Mouse (Mus musculus): ENCODE results near the gene Bcl2l14. TPM values are rescaled to one million over a fixed set of nuclear protein-coding genes. Genes with fewer than 3 reads are reported as not detected.

Gene Bcl2l14
- total RNA-seq, 2 experiments from 2014 or later, result not detected

GRCm38 (mm10) chr6:134441716-134442115 lies 45.6 kb downstream of the Bcl2l14 start:
- DNase-seq (ENCODE audit: extremely low spot score in 1 of 2, low spot score in 1 of 2), result no peak

- no peak for DNase-seq (ENCODE audit: extremely low spot score in 1 of 2, low spot score in 1 of 2)
Measured at GRCm38 (mm10) chr6:134442219-134442618, 46.1 kb downstream of the Bcl2l14 start.

- DNase-seq (ENCODE audit: extremely low spot score in 1 of 2, low spot score in 1 of 2), result no peak
Measured at GRCm38 (mm10) chr6:134443198-134443904, 47.2 kb downstream of the Bcl2l14 start.

GRCm38 (mm10) chr6:134443925-134444324 lies 47.8 kb downstream of the Bcl2l14 start:
- no peak for DNase-seq (ENCODE audit: extremely low spot score in 1 of 2, low spot score in 1 of 2)

- no peak for DNase-seq (ENCODE audit: extremely low spot score in 1 of 2, low spot score in 1 of 2)
Measured at GRCm38 (mm10) chr6:134448451-134448850, 52.3 kb downstream of the Bcl2l14 start.

GRCm38 (mm10) chr6:134449958-134450357 lies 53.8 kb downstream of the Bcl2l14 start:
- DNase-seq (ENCODE audit: extremely low spot score in 1 of 2, low spot score in 1 of 2), result no peak

GRCm38 (mm10) chr6:134450661-134451119 lies 54.6 kb downstream of the Bcl2l14 start:
- DNase-seq (ENCODE audit: extremely low spot score in 1 of 2, low spot score in 1 of 2), result no peak

DNA sequence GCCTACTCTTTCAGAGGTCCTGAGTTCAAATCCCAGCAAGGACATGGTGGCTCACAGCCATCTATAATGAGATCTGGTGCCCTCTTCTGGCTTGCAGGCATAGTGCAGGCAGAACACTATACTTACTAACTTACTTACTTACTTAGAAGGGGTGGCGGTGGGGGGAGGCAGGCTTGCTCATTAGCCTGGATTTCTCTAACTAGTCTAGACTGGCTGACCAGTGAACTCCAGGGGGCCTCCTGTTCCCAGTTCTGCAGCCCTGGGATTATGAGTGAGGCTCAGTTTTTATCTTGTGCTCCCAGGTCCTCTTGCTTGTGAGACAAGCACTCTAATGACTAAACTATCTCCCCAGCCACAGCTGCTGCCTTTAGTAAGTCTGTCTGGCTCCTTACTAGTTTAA lies 58.0 kb downstream of the Bcl2l14 start:
- no peak for DNase-seq (ENCODE audit: extremely low spot score in 1 of 2, low spot score in 1 of 2)

DNA sequence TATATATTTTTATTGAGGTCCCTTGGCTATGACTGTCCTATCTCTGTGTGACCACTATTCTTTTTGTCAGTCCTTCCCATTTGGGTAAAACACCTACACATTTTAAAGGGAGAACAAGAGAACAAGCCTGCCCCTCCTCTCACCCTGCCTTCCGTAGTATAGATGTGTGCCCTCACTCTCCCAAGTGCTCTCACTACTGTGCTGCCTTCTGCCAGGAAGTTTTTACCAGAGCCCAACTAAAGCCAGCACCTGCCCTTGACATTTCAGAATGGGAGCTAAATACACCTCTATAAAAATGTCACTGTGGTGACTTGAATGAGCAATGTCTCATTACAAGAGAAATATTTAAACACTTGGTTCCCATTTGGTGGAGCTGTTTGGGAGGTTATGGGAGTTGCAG lies 62.3 kb downstream of the Bcl2l14 start:
- no peak for DNase-seq (ENCODE audit: extremely low spot score in 1 of 2, low spot score in 1 of 2)

DNA sequence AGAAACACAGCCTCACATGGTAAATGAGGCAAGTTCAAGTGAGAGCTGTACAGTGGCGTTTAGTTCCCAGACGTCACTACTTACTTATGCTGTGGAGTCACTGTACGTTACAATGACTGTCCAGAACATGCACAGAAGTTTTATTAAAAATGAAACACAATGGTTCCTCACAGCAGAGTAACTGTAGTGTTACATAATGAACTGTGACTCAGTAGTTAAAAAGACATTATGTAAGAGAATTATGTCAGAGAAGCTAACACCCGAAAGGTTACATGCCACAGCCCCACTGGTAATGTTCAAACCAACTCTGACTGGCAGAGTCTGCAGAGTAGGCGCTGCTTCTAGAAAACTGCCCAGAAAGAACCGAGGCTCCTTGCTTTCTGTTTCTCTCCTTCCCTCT lies 65.1 kb downstream of the Bcl2l14 start:
- DNase-seq (ENCODE audit: extremely low spot score in 1 of 2, low spot score in 1 of 2), result no peak

- no peak for DNase-seq (ENCODE audit: extremely low spot score in 1 of 2, low spot score in 1 of 2)
Measured at GRCm38 (mm10) chr6:134466671-134467229, 70.6 kb downstream of the Bcl2l14 start.

DNA sequence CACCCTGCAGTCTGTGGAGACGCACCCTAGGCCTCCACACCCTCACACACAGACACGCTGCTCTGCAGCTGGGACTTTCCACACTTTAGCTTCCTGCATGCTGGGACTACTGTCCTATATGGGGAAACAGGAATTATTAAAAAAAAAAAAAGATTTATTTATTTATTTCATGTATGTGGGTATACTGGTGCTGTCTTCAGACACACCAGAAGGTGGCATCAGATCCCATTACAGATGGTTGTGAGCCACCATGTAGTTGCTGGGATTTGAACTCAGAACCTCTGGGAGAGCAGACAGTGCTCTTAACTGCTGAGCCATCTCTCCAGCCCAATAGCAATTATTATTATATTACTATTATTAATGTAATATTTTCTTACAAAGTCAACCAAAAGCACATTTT lies 73.2 kb downstream of the Bcl2l14 start:
- no peak for DNase-seq (ENCODE audit: extremely low spot score in 1 of 2, low spot score in 1 of 2)

DNA sequence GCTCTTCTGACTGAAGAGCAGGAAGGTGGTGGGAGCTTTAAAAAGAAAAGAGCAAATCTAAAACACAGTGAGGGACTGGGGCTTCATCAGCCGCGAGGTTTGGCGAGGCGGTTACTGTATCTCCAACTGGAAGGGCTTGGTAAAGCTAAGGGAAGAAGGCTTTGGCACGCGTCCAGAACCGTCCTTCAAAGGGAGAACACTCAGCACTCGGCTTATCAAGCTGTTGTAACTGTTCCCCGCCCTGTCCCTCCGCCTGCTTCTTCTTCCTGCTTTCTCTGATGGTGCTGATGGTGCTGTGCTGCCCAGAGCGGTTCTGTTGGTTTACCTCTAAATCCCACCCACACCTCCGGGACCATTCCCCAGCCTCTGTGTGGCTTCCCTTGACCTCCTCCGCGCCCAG lies 74.7 kb downstream of the Bcl2l14 start:
- peak; percentile 38 to 66 for DNase-seq (ENCODE audit: extremely low spot score in 1 of 2, low spot score in 1 of 2)

DNA sequence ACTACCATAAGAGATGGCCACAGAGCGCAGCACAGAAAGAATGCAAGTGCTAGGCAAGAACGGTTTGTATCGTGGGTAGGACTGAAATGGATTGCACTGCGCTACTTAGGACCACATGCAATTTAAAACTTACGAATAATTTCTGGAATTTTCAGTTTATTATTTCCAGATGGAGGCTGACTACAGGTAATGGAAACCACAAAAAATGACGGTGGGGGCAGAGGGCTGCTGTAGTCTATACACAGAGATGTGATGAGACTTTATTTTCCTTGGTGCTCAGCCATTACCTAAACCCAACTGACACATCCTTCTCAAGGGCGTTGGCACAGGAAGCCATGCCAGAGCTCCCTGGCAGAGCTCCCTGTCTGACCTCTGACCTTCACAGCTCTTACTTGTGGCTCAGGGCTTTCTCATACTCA lies 77.0 kb downstream of the Bcl2l14 start:
- DNase-seq (ENCODE audit: extremely low spot score in 1 of 2, low spot score in 1 of 2), result no peak

DNA sequence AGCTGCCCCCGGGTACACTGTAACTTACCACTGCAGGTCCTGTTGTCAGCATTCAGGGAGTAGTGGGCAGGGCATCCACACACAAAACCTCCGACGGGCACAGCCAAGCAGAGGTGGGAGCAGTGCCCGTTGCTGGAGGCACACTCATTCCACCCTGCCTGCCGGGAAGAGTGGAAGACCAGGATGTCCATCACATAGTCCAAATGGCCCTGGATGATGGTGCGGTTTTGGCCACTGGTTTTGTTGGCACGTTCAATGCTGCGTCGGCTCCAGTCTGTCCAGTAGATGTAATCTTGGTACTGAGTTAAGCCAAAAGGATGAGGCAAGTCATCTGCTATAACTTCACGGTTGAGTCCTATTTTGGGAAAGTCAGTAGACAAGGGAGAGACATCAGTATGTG lies 83.4 kb downstream of the Bcl2l14 start:
- no peak for DNase-seq (ENCODE audit: extremely low spot score in 1 of 2, low spot score in 1 of 2)

DNA sequence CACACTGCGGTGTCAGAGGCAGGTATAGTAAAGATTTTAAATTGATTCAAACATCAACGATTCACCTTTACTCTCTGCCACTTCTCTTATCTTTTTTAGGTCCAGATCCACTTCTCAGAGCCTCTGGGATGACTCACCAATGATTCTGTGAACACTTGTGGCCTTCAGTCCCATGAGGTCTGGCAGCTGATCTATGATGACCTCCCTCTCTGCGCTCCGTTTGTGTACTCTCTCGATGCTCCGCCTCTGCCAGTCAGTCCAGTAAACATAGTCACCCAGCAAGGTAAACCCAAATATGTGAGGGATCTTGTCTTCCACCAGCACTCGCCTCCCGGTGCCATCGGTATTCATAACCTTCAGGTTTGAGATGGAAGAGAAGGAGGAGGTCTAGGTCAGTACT lies 90.2 kb downstream of the Bcl2l14 start:
- DNase-seq (ENCODE audit: extremely low spot score in 1 of 2, low spot score in 1 of 2), result no peak

Other genes with a start within 250 kb of the Bcl2l14 start
- gene Lrp6, start 170.6 kb downstream of the Bcl2l14 start, total RNA-seq (2021), result 10 to 100 TPM; 48.3 to 49.3 TPM
- gene Mansc1, start 236.2 kb downstream of the Bcl2l14 start, total RNA-seq (2021), result 1 to 10 TPM; 6.9 to 7.9 TPM
- 10 to 100 TPM; 36.1 to 39.2 TPM for gene Borcs5, start 243.2 kb downstream of the Bcl2l14 start, total RNA-seq (2021)

Data from layer of hippocampus, postnatal 25 days (tissue).